Mouse (Mus musculus): ENCODE results near the gene Zfp950.
A peak's percentile ranks its signal among the peaks of the same experiment; 100 is the strongest.
"Not testable (repeated sequence)": the region's sequence is repeated elsewhere in the genome, so short reads cannot be mapped to it uniquely, and the experiment has no call there.

Zfp950 gene

GRCm38 (mm10) chr19:61140342-61141206 is at the start of gene Zfp950:
Zfp950 (minus strand) TSS chr19:61140840.
- peak; percentile 91 to 94 for DNase-seq (ENCODE audit: low spot score in 2 of 2)

- DNase-seq (ENCODE audit: low spot score in 2 of 2): not testable (repeated sequence)
These were observed 43.0 kb upstream of the Zfp950 start, which contains the start of gene Gm6020 for GRCm38 (mm10) chr19:61183590-61183989. Gm6020 (plus strand) TSS chr19:61183890.

DNA sequence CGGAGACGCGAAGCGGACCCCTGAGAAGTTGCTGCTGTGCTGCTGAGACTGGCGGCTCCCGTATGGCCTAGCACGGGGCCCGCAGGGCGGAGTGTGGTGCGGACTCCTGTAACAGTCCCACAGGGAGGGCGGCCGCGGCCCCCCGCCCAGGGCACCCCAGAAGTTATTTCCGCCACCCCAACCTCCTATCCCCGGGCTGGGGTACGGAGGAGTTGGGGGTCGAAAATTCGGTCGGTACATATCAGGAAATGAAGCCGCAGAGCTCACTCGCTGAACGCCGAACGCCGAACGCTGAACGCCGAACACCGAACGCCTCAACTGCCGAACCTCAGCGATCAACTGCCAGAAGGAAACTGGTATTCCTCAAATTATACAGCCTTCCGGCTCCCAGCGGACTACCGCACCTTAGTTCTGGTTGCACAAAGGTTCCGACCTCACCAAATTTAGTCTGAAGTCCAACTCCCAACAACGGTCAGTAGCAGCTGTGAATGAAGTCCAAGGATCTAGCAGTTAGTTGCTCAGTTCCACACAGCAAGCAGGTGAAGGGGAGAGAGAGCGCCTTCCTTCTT is 35.2 kb upstream of the Zfp950 start, which contains the start of gene Gm7102:
Gene Gm7102, minus strand, starts transcription at position 554 of the 569 bp plus-strand sequence.
- no peak for DNase-seq (ENCODE audit: low spot score in 2 of 2)

DNA sequence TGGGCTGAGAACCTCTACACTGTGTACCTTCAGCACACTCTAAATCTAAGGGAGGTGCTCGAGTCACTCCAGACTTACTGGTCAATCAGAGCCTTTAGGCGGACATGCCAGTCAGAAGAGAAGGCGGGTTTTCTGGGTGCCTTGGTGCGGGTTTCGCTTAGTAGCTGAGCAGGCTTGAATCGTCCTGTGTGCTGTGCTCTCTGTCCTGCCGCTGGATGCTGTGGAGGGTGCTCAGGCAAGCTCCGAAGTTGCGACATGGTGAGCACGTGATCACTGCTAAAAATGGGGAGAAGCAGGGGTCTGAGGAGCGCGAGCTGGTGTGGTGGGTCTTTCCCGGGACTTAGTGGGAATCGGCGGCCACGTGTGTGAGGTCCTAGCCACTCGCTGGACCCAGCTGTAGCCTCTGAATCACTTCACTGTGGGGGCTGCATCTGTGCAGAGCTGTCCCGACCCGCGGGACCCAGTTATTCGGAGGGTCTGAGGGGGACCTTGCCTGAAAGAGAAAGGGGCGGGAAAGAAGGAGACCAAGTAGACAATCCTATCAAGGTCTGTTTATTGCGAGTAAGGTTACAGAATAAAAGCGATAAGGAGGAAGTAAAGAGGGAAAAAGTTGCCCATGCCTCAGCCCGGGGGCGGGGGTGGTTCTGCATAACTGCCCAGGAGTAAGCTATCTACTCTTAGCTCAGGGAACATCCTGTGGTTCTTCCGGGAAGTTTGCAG is 11.2 kb upstream of the Zfp950 start:
- DNase-seq (ENCODE audit: low spot score in 2 of 2): no peak

DNA sequence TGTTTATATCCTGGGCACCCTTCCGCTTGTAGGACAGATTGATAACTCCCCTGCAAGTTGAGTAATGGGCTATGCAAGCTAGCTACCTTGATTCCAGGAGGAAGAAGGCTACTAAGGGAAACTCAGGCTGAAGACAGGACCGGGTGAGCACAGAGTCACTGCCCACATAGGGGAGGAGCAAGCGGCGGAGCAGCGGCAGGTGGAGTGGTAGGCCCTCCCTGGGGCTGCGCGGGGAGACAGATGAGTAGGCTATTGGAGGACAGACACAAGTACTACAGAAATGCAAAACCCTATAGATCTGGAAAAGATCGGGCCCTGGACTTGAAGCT is 10.7 kb upstream of the Zfp950 start:
- no peak for DNase-seq (ENCODE audit: low spot score in 2 of 2)

DNA sequence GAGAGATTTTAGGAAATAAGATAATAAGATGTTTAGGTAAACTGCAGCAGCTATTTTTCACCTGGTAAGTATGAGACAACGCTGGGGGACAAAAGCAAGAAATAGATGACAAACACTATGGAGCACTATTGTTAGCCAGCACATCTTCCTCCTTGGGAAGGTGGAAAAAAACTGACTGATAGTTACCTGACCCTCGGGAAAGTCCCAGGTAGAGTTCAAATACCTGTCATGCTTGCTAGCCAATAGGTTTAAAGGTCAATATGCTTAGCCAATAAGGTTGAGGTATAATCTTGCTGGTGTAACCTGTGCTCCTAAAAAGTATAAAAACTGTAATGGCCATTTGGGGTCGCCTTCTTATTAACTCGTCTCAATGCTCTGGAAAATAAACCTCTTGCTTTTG is 659 bp upstream of the Zfp950 start:
- DNase-seq (ENCODE audit: low spot score in 2 of 2): no peak

DNA sequence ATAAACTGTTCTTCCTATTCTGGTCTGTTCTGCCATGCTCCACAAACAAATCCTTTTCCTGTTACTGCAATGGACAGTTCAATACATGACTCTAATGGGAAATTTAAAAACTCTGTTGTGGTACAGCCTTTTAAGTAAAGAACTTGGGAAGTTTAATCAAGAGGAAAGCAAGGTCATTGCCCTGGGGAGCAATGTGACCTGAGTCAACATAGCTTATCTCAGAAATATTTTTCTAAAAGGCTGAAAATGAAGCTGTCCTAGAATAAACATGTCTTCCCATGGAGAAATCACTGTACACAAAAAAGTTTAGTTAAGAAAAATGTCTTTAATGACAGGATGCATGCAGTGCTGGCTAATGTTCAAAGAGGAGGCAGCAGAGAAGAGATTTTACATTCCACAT is 2.0 kb downstream of the Zfp950 start:
- no peak for DNase-seq (ENCODE audit: low spot score in 2 of 2)

GRCm38 (mm10) chr19:61131096-61131495 is 9.5 kb downstream of the Zfp950 start:
- no peak for DNase-seq (ENCODE audit: low spot score in 2 of 2)

- no peak for DNase-seq (ENCODE audit: low spot score in 2 of 2)
These were observed 30.5 kb downstream of the Zfp950 start for GRCm38 (mm10) chr19:61110184-61110583.

- DNase-seq (ENCODE audit: low spot score in 2 of 2): peak; percentile 14 to 15
These were observed 42.9 kb downstream of the Zfp950 start for GRCm38 (mm10) chr19:61097764-61098163.

GRCm38 (mm10) chr19:61096776-61097175 is 43.9 kb downstream of the Zfp950 start:
- DNase-seq (ENCODE audit: low spot score in 2 of 2): no peak

DNA sequence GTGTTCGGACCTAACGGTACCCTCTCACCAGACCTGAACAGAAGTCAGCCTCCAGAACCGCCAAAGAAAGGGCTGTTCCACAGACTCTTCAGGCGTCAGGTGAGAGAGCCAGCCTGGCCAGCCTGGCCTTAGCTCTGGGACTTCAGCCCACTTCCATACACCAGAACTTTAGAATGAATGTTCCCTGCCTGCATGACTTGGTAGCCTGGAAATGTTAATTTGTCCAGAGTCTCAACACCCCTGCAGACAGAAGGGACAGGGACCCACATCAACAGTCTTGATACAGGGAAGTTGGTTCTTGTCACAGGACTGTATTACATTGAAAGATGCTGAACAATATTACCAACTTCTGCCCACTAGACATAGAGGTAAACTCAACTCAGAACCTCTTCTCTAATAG is 50.1 kb downstream of the Zfp950 start:
- no peak for DNase-seq (ENCODE audit: low spot score in 2 of 2)

DNA sequence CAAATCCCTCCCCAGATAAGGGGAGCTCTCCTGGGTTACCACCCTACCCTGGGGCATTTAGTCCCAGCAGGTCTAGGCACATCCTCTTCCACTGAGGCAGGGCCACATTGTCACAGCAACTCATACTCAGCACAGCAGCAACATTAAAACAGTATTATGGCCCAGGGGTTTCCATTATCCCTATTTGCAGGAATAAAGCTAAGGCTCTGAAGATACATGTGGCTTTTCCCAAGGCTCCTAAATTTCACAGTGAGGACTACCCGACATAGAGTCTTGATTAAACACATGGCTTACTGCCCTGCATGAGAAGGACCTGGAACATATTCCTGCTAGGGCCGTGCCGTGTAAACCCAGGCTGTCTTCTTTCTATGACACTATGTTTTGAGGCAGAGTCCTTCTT is 51.6 kb downstream of the Zfp950 start:
- no peak for DNase-seq (ENCODE audit: low spot score in 2 of 2)

DNA sequence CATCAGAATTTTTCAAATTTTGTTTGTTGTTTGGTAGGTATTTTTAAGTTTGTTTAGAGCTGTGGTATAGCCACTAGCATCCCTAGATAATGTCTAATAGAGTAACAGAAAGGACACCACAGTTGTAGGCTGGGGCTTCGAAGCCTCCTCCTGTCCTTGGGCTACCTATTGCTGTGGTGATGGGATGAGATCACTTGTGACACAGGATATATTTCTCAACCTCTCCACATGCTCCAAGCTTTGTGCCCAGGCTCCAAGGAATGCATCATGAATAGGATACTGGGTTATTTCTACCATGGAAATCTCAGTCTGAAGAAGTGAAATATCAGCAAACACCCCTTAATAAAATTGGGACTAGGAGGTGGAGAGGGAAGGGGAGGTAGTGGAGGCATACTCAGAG is 52.9 kb downstream of the Zfp950 start:
- no peak for DNase-seq (ENCODE audit: low spot score in 2 of 2)

DNA sequence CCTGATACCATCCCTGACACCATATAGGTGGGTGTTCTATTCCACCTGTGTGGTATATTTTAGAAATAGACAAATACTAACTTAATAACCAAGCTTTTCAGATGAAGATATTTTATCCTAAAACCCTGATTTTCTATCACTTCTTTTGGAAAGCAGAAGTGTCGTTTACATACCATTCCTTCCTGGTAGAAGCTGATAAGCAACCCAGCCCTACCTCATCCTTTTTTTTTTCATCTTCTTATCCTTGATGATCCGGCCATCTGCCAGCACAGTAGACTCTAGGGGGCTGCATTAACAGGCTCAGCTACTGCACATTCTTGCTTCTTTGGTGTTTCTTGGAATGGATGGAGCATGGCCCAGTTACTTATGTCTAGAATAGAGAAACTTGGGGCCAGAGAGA is 55.4 kb downstream of the Zfp950 start:
- no peak for DNase-seq (ENCODE audit: low spot score in 2 of 2)

GRCm38 (mm10) chr19:61084149-61084940 is 56.3 kb downstream of the Zfp950 start:
- peak; percentile 68 to 90 for DNase-seq (ENCODE audit: low spot score in 2 of 2)

GRCm38 (mm10) chr19:61083006-61083405 is 57.6 kb downstream of the Zfp950 start:
- no peak for DNase-seq (ENCODE audit: low spot score in 2 of 2)

DNA sequence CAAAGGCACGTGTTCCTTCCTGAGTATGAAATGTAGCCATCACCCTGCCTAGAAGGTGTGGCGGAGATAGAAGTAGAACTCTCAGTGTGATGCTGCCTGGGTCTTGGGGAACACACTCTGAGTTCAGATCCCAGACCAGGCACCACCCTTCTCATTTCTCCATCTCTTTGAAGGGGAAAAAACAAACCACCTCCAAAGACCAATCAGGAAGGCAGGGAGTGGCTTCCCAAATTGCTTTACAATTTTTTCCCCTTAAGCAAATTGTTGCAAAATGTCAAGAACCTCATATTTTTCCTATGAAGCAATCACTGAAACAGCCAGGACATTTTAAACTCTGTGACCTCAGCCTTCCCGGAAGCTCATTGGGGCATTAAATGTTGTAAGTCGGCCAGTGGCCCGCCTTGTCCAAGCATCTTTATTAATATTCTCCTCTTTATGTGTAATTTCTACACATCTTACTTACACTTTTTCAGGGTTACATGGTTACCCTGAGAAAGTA is 60.3 kb downstream of the Zfp950 start:
- peak in 1 of 2 experiments; percentile 29 for DNase-seq (ENCODE audit: low spot score in 2 of 2)

GRCm38 (mm10) chr19:61078622-61079021 is 62.0 kb downstream of the Zfp950 start:
- DNase-seq (ENCODE audit: low spot score in 2 of 2): no peak

DNA sequence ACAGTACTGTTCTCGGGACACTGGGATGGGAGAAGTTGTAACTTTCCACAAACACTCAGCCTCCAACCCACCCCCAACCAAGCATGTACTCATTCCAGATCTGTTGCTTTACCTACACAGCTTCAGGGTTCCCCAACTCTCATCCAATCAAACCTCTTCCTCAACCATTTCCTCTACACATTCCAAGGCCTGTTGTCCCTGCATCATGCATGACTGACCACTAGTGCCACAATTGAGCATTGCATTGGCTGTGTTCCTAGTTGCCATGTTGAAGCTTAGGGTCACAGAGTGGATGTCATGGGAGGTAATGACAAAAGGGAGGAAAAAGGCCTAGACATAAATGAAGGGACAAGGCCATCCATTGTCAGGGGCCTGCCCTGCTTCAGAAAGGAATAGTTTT is 75.6 kb downstream of the Zfp950 start:
- no peak for DNase-seq (ENCODE audit: low spot score in 2 of 2)

DNA sequence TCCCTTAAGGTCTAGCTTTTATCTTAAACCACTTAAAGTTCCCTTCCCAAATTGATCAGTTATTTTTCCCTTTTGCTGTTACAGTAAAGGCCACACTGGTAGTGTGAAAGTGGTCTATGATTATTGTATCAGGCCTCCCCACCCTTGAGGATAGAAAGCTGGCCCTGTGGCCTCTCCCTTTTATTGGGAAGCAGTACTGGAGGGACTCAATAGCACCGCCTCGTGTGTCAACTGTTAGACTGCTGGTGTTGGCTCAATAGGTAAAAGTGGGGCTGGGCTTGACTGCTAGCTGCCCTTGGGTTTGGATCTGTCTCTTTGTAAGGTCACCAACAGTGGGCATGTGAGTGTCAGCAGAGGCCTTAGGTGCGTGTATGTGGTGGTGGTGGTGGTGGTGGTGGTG is 76.3 kb downstream of the Zfp950 start:
- no peak for DNase-seq (ENCODE audit: low spot score in 2 of 2)

GRCm38 (mm10) chr19:61057581-61057980 is 83.1 kb downstream of the Zfp950 start:
- peak; percentile 53 to 63 for DNase-seq (ENCODE audit: low spot score in 2 of 2)
